Mouse (Mus musculus) kidney, embryonic 15.5 days (tissue): Measurements from ENCODE around the gene 4930502E18Rik. TPM values are rescaled to one million over a fixed set of nuclear protein-coding genes. Genes with fewer than 3 reads are reported as not detected.

Source experiments
- ATAC-seq: fragments of 200-750 bp; cut with Nextera tagmentation; replicated peaks from 2 replicates; pipeline ENCODE4 v1.8.0; 2017; ENCODE audit warnings: moderate TSS enrichment; ENCODE audit not compliant: low FRiP score
- H3K27ac ChIP-seq: fragments of 300-500 bp; sonication (generic); 2 replicates; pipeline ENCODE4 v1.5.1; 2015; ENCODE audit warnings: mild to moderate bottlenecking, inconsistent platforms
- H3K27me3 ChIP-seq: fragments of 300-500 bp; sonication (generic); 2 replicates; pipeline ENCODE4 v1.6.1; 2015; ENCODE audit warnings: inconsistent platforms
- H3K36me3 ChIP-seq: fragments of 300-500 bp; sonication (generic); 2 replicates; pipeline ENCODE4 v1.6.1; 2015; ENCODE audit warnings: inconsistent platforms
- H3K4me1 ChIP-seq: fragments of 300-500 bp; sonication (generic); 2 replicates; pipeline ENCODE4 v1.6.1; 2015; ENCODE audit warnings: inconsistent platforms
- H3K4me2 ChIP-seq: fragments of 300-500 bp; sonication (generic); 2 replicates; pipeline ENCODE4 v1.6.1; 2015; ENCODE audit warnings: moderate library complexity, mild to moderate bottlenecking, inconsistent platforms
- H3K4me3 ChIP-seq: fragments of 300-500 bp; sonication (generic); replicated peaks from 2 replicates; pipeline ENCODE4 v1.5.1; 2015; ENCODE audit warnings: mild to moderate bottlenecking, inconsistent platforms
- H3K9ac ChIP-seq: fragments of 300-500 bp; sonication (generic); 2 replicates; pipeline ENCODE4 v1.6.1; 2015; ENCODE audit warnings: mild to moderate bottlenecking, inconsistent platforms
- H3K9me3 ChIP-seq: fragments of 300-500 bp; sonication (generic); replicated peaks from 2 replicates; pipeline ENCODE4 v1.6.1; 2016; ENCODE audit warnings: inconsistent platforms
- WGBS: fragments of 180-500 bp; shearing (Covaris S2); methylation state at CpG from one replicate; pipeline ENCODE4 v1.1.7; 2015; ENCODE audit warnings: mixed read lengths; 5-methylcytosine and 5-hydroxymethylcytosine counted together
- polyA plus RNA-seq: library from polyadenylated mRNA; unstranded; fragments of >200 nt; fragmentation: Nextera tagmentation; extraction: Ambion mirVana; gene quantifications from 2 replicates; pipeline ENCODE4 v1.2.1, GENCODE M21; 2015

The 4930502E18Rik gene
- polyA plus RNA-seq, 1 experiment from 2014 or later: 1.4 TPM

DNA sequence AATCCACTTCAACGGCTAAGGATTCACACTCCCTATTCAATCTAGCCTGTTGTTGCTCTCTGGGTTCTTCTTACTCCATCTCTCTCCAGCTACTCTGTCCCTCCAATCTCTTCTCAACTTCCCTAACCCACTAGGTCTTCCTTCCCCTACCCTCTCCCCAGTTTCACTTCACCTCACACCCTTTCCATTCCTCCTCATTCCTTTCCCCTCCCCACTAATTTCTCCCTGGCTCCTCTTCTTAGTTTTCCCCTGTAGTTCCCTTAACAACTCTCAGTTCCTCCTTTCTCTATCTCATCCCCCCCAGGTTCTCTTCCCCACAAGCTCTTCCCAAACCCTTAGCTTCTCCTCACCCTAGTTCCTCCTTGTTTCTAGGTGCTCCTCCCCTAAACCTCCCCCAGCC lies 28.2 kb downstream of the 4930502E18Rik start:
- Histone ChIP-seq H3K4me1 (no peaks in the 10 kb centered on the region), H3K4me3 (no peak overlapping the region), H3K27me3 (no peaks in the 10 kb centered on the region), H3K27ac (no peak overlapping the region), H3K36me3 (no peaks in the 10 kb centered on the region), H3K4me2 (no peak overlapping the region), H3K9me3 (no peaks in the 10 kb centered on the region), H3K9ac (no peak overlapping the region)
- 91% methylated on average over 1 of the region's 1 CpGs for WGBS
- no peak for ATAC-seq

DNA sequence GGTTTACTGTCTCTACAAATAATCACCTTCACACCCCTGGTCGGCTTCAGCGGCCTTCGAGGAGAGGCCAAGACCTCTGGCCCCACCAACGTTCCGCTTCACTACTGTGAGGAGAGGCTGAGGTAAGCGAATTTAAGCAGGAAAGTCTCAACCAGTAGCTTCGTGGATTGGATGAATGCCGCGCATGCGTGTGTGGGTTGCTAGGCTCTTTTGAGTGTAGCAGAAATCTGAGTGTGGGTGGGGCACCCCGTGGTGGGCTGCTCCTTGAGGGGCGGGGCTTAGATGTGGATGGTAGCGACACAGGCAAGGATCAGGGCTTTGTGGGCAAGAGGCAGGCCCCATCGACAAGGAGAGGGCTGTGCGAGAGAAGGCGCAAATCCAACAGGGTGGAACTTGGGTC lies 33.1 kb downstream of the 4930502E18Rik start, which contains the start of gene 1700013H16Rik:
Gene 1700013H16Rik (minus strand): TSS at position 96 of the 400 bp plus-strand sequence.
- 91% methylated on average over 16 of the region's 16 CpGs for WGBS
- no peaks in the 10 kb centered on the region for H3K4me1 ChIP-seq
- no peaks in the 10 kb centered on the region for H3K36me3 ChIP-seq
- H3K4me3 ChIP-seq: no peak within 1 kb of the TSS
- H3K9ac ChIP-seq: no peak within 1 kb of the TSS
- no peak for ATAC-seq
- H3K27ac ChIP-seq: no peak within 1 kb of the TSS
- no peaks in the 10 kb centered on the region for H3K27me3 ChIP-seq
- H3K4me2 ChIP-seq: no peak within 1 kb of the TSS
- no peaks in the 10 kb centered on the region for H3K9me3 ChIP-seq

DNA sequence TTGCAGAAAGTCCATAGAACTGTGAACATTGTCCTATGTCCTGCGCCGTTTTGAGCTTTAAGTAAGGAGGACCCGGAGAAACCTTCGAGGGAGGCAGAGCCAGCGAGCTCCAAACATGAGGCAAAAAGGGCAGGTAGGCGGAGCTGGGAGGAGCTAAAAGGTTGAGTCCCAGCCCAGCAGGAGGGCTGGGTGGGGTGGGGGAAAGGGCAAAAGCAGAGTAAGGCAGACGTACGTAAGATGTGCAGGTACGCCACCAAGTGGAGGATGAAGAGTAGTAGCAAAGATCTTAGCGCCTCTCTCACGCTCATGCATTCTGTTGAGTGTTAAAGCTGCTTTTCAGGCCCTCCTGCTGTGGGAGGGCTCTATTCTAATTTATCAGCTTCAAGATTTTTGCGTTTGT lies 51.6 kb downstream of the 4930502E18Rik start, which contains the start of gene Zfp36l3:
Gene Zfp36l3 (minus strand): TSS at position 119 of the 400 bp plus-strand sequence.
- ATAC-seq: no peak
- no peak within 1 kb of the TSS for H3K4me3 ChIP-seq
- no peaks in the 10 kb centered on the region for H3K9me3 ChIP-seq
- WGBS: 91% methylated on average over 12 of the region's 12 CpGs
- H3K4me2 ChIP-seq: no peak within 1 kb of the TSS
- no peaks in the 10 kb centered on the region for H3K36me3 ChIP-seq
- no peak within 1 kb of the TSS for H3K27ac ChIP-seq
- H3K9ac ChIP-seq: no peak within 1 kb of the TSS
- H3K4me1 ChIP-seq: no peaks in the 10 kb centered on the region
- H3K27me3 ChIP-seq: no peaks in the 10 kb centered on the region

Other genes starting within 250 kb of the 4930502E18Rik start
- 63.5 and 71.0 TPM in 2 replicates for gene Rtl8c, start 116.8 kb upstream of the 4930502E18Rik start, polyA plus RNA-seq
- gene Gm14597, start 115.8 kb upstream of the 4930502E18Rik start, polyA plus RNA-seq: not detected in 2 replicates
- 69.1 and 76.4 TPM in 2 replicates for gene Rtl8a, start 81.1 kb upstream of the 4930502E18Rik start, polyA plus RNA-seq
- 62.8 and 65.5 TPM in 2 replicates for gene Rtl8b, start 54.4 kb upstream of the 4930502E18Rik start, polyA plus RNA-seq
- not detected in 2 replicates for gene 1700013H16Rik, start 33.0 kb downstream of the 4930502E18Rik start, polyA plus RNA-seq
- 0.06 TPM in 1 of 2 replicates, not detected in the other for gene Zfp36l3, start 51.6 kb downstream of the 4930502E18Rik start, polyA plus RNA-seq
- 0.61 and 0.75 TPM in 2 replicates for gene Xlr, start 72.9 kb downstream of the 4930502E18Rik start, polyA plus RNA-seq